Mouse (Mus musculus) thymus, postnatal 0 days (tissue): ENCODE measurements around the gene Fxyd2. TPM values are rescaled to one million over a fixed set of nuclear protein-coding genes. Genes with fewer than 3 reads are reported as not detected.

Experiments used
- DNase-seq: peaks from one replicate; pipeline ENCODE4 v3.0.0-alpha.2; 2015; ENCODE audit warnings: low spot score
- polyA plus RNA-seq: library from polyadenylated mRNA; unstranded; fragments of >200 nt; fragmentation: Nextera tagmentation; extraction: Ambion mirVana; gene quantifications from 2 replicates; pipeline ENCODE4 v1.2.1, GENCODE M21; 2015

Gene Fxyd2
- polyA plus RNA-seq, 1 experiment from 2014 or later: 108 TPM

DNA sequence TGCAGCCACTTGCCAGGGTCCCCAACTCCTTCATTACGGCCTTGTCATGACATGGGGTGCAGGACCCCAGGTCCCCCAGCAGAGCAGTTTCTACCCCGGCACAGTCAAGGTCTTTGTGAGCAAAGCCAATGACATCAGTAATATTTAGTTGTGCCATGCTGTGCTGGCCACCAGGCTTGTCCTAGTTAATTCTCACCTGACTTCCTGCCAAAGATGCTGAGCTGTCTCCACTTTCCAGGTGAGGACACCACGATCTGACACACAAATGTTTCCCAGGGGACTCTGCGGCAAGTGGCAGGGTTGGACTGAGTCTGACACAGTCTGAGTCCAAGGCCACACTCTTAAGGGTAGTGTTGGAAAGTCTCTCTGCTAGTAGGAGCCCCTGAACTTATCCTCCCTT lies 27.0 kb downstream of the Fxyd2 start, which contains the start of gene Dscaml1:
Gene Dscaml1, plus strand, starts transcription at position 173 of the 400 bp plus-strand sequence.
- DNase-seq: no peak

- DNase-seq: no peak
Measured at GRCm38 (mm10) chr9:45429392-45429791, 29.9 kb downstream of the Fxyd2 start.

- no peak for DNase-seq
Measured at GRCm38 (mm10) chr9:45429951-45430697, 30.7 kb downstream of the Fxyd2 start.

DNA sequence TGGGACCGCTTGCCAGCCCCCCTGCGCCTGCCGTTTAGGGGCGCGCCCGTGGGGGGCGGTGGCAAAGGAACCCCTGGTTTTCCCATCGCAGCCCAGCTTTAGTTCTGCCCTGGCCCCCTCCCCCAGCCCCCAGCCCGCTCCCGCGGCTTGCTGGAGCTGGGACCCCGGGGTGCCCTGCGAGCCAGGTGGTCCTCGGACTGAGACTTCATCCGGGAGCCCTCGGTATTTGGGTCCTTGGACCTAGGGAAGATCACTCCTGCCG lies 31.2 kb downstream of the Fxyd2 start:
- no peak for DNase-seq

GRCm38 (mm10) chr9:45431150-45431549 lies 31.7 kb downstream of the Fxyd2 start:
- no peak for DNase-seq

DNA sequence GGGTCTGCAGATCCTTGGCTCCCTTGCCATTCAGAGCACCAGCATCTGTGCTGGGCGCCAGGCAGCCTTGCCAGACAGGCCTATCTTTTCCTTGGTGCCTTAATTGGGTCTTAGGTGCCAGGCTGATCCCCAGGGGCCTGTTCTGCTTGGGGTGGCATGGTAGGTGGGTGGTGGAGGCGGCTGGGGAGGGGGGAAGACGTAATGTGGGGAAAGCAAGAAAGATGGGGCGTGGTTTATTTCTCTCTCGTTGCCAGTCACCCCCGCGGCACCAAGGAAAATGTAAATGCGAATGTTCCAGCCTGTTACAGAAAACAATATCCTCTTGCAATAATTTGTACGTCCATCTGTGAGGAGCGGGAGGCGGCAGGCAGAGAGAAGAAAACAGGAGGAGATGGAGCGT lies 33.2 kb downstream of the Fxyd2 start:
- DNase-seq: no peak

- no peak for DNase-seq
Measured at GRCm38 (mm10) chr9:45433119-45433518, 33.6 kb downstream of the Fxyd2 start.

- no peak for DNase-seq
Measured at GRCm38 (mm10) chr9:45434171-45434570, 34.7 kb downstream of the Fxyd2 start.

DNA sequence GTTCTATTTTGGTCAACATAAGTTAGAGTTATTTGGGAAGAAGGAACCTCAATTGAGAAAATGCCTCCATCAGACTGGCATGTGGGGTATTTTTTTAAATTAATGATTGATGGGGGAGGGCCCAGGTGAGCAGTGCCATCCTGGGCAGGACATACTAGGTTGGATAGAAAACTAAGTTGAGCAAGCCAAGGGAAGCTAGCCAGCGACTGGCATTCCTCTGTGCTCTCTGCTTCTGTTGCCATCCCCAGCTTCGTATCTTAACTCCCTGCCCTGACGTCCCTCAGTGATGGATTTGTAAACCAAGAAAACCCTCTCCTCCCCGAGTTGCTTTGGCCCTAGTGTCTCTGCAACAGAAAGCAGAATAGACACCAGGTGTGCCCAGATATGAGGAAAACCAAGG lies 39.6 kb downstream of the Fxyd2 start:
- no peak for DNase-seq

DNA sequence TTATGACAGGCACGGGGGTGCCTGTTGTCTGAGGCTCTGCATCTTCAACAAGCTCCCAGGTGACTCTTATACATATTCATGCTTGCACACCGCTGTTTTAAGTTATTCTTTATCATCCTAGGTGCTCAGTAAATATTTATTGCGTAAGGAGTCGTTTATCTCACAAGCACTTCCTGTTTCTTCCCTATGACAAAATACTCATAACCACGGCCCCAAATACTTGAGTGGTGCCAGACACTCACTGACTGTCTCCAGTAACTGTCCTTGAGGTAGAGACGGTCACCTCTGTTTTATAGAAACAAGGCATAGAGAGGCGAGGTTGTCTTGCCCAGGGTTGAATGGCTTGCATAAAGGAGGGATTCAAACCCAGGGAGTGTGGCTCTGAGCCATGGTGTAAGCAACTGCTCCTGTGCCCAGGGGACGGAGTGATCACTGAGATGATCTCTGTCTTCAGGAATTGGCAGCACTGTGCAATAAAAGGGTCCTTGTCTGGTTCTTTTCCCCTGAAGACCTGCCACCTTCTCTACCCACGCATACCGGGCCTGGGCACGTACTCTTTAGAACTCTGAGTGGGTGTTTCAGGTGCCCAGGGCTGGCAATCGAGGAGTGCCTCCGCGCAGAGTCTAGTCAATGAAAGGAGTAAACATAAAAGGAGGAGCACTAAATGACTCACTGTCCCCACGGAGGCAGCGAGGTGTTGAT lies 40.8 kb downstream of the Fxyd2 start:
- no peak for DNase-seq

- no peak for DNase-seq
Measured at GRCm38 (mm10) chr9:45444251-45444798, 44.9 kb downstream of the Fxyd2 start.

- DNase-seq: no peak
Measured at GRCm38 (mm10) chr9:45449658-45450057, 50.2 kb downstream of the Fxyd2 start.

GRCm38 (mm10) chr9:45451346-45451745 lies 51.9 kb downstream of the Fxyd2 start:
- no peak for DNase-seq

DNA sequence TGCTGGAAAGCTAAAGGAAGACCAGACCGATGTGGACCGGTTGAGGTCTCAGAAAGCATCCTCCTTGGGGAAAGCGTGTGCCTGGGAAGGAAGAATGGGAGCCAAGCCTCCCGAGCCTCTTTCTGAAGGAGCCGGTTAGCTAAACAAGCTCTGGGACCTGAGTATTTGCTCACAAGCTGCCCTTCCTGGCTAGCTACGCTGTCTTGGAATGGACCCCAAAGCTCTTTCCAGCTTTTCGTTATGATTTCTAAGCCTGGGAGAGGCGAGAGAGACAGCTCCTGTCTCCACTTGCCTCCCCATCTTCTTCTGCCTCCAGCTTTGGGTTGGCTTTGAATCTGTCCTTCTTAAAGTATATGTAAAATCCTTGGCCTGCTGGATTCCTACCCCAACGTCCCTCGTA lies 54.6 kb downstream of the Fxyd2 start:
- DNase-seq: no peak

- no peak for DNase-seq
Measured at GRCm38 (mm10) chr9:45454889-45455610, 55.6 kb downstream of the Fxyd2 start.

DNA sequence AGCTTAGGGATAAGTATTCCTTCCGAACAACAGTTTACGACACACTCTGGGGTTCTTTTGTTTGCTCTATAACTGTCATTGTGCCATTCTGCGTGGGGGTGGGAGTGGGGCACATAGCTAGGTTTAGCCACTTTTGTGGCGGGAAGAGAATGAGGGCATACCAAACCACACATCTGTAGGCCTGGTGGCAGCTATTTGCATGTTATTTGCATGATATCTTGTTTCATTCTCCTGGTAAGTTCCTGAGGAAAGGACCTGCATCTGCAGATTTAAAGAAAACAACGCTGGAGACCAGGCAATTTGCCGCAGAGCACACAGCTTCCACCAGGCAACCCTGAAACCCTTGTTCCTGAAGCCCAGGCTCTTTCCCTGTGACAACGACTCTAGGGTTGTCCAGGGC lies 57.7 kb downstream of the Fxyd2 start:
- DNase-seq: no peak

GRCm38 (mm10) chr9:45458363-45458762 lies 58.9 kb downstream of the Fxyd2 start:
- DNase-seq: no peak

Other genes starting within 250 kb of the Fxyd2 start
- 0.57 and 0.82 TPM in 2 replicates for gene BC049352, start 217.7 kb upstream of the Fxyd2 start, polyA plus RNA-seq
- 3.6 and 4.9 TPM in 2 replicates for gene Tmprss4, start 195.6 kb upstream of the Fxyd2 start, polyA plus RNA-seq
- gene Il10ra, start 130.5 kb upstream of the Fxyd2 start, polyA plus RNA-seq: 6.0 and 6.6 TPM in 2 replicates
- 0.18 and 0.33 TPM in 2 replicates for gene Tmprss13, start 80.6 kb upstream of the Fxyd2 start, polyA plus RNA-seq
- gene Fxyd6, start 29.5 kb upstream of the Fxyd2 start, polyA plus RNA-seq: 3.6 and 4.3 TPM in 2 replicates
- gene Dscaml1, start 27.0 kb downstream of the Fxyd2 start, polyA plus RNA-seq: 1.8 and 2.1 TPM in 2 replicates